Mouse (Mus musculus) intestine, postnatal 0 days (tissue): Measurements from ENCODE around the gene Aoc2. TPM values are rescaled to one million over a fixed set of nuclear protein-coding genes. Genes with fewer than 3 reads are reported as not detected.
"Not testable (repeated sequence)": the region's sequence is repeated elsewhere in the genome, so short reads cannot be mapped to it uniquely, and the experiment has no call there.

Experiments
- ATAC-seq: fragments of 200-750 bp; cut with Nextera tagmentation; 2 replicates; pipeline ENCODE4 v1.8.0; 2017; ENCODE audit warnings: mild to moderate bottlenecking, moderate TSS enrichment, moderate library complexity
- H3K27ac ChIP-seq: fragments of 300-500 bp; sonication (generic); 2 replicates; pipeline ENCODE4 v1.5.1; 2014; ENCODE audit warnings: mild to moderate bottlenecking, low read depth, low read length, moderate library complexity
- H3K27me3 ChIP-seq: fragments of 300-500 bp; sonication (generic); replicated peaks from 2 replicates; pipeline ENCODE4 v1.6.1; 2014; ENCODE audit warnings: low read length, mixed read lengths; ENCODE audit not compliant: control insufficient read depth, insufficient read depth
- H3K36me3 ChIP-seq: fragments of 300-500 bp; sonication (generic); 2 replicates; pipeline ENCODE4 v1.6.1; 2014; ENCODE audit warnings: mild to moderate bottlenecking, moderate library complexity; ENCODE audit not compliant: control insufficient read depth, insufficient read depth
- H3K4me1 ChIP-seq: fragments of 300-500 bp; sonication (generic); replicated peaks from 2 replicates; pipeline ENCODE4 v1.6.1; 2014; ENCODE audit warnings: antibody characterized with exemption, low read length, mixed read lengths; ENCODE audit not compliant: control insufficient read depth, insufficient read depth
- H3K4me2 ChIP-seq: fragments of 300-500 bp; sonication (generic); replicated peaks from 2 replicates; pipeline ENCODE4 v1.6.1; 2014; ENCODE audit warnings: low read depth, mild to moderate bottlenecking, moderate library complexity
- H3K4me3 ChIP-seq: fragments of 300-500 bp; sonication (generic); 2 replicates; pipeline ENCODE4 v1.5.1; 2014; ENCODE audit warnings: low read depth, low read length
- H3K9ac ChIP-seq: fragments of 300-500 bp; sonication (generic); 2 replicates; pipeline ENCODE4 v1.6.1; 2014; ENCODE audit warnings: mild to moderate bottlenecking, low read depth, low read length
- H3K9me3 ChIP-seq: fragments of 300-500 bp; sonication (generic); 2 replicates; pipeline ENCODE4 v1.6.1; 2016; ENCODE audit warnings: mixed run types; ENCODE audit not compliant: control insufficient read depth
- CTCF ChIP-seq: sonication (generic); IDR thresholded peaks from 2 replicates; pipeline ENCODE4 v1.5.1; 2016; ENCODE audit warnings: low read depth, mild to moderate bottlenecking, control low read depth, antibody characterized with exemption, moderate library complexity
- WGBS: fragments of 180-500 bp; shearing (Covaris S2); extraction: QIAGEN DNeasy Blood & Tissue Kit; methylation state at CpG from one replicate; pipeline ENCODE4 v1.1.7; 2014; 5-methylcytosine and 5-hydroxymethylcytosine counted together
- microRNA-seq: library from miRNA; unstranded; fragments of <30 nt; microRNA quantifications from one replicate; pipeline ENCODE4, GENCODE M21; 2016
- polyA plus RNA-seq: library from polyadenylated mRNA; unstranded; fragments of >200 nt; fragmentation: Nextera tagmentation; extraction: Ambion mirVana; gene quantifications from 2 replicates; pipeline ENCODE4 v1.2.1, GENCODE M21; 2015

Gene Aoc2
- polyA plus RNA-seq, 1 experiment from 2014 or later = 0.34 TPM

- 63% methylated on average over 7 of the region's 7 CpGs for WGBS
- no peak for TF ChIP-seq CTCF
- peaks cover 12% of the 10 kb centered on the region for H3K36me3 ChIP-seq
- H3K4me1 ChIP-seq = no peaks in the 10 kb centered on the region
- H3K9ac ChIP-seq = no peak overlapping the region
- H3K27me3 ChIP-seq = no peaks in the 10 kb centered on the region
- no peak overlapping the region for H3K4me3 ChIP-seq
- ATAC-seq = no peak
- no peak overlapping the region for H3K4me2 ChIP-seq
- no peak overlapping the region for H3K27ac ChIP-seq
- no peaks in the 10 kb centered on the region for H3K9me3 ChIP-seq
These were observed 49.6 kb downstream of the Aoc2 start for GRCm38 (mm10) chr11:101374421-101374938.

- ATAC-seq, H3K4me2 ChIP-seq, H3K36me3 ChIP-seq, H3K9ac ChIP-seq, H3K4me1 ChIP-seq, H3K4me3 ChIP-seq, H3K9me3 ChIP-seq, H3K27me3 ChIP-seq, H3K27ac ChIP-seq: not testable (repeated sequence)
- 96% methylated on average over 8 of the region's 8 CpGs for WGBS
These were observed 53.3 kb downstream of the Aoc2 start for GRCm38 (mm10) chr11:101378196-101378595.

- WGBS = 73% methylated on average over 6 of the region's 6 CpGs
- no peak for TF ChIP-seq CTCF
- ATAC-seq = peak; percentile 48
These were observed 54.1 kb downstream of the Aoc2 start for GRCm38 (mm10) chr11:101378926-101379325.

More at GRCm38 (mm10) chr11:101378926-101379325, 54.1 kb downstream of the Aoc2 start:
- H3K36me3 ChIP-seq = peaks cover 6% of the 10 kb centered on the region; the same call in 1 of the 2 replicates
- no peak overlapping the region for H3K9ac ChIP-seq
- H3K4me1 ChIP-seq = no peaks in the 10 kb centered on the region
- no peaks in the 10 kb centered on the region for H3K27me3 ChIP-seq
- H3K9me3 ChIP-seq = no peaks in the 10 kb centered on the region
- H3K4me2 ChIP-seq = no peak overlapping the region
- H3K27ac ChIP-seq = no peak overlapping the region
- H3K4me3 ChIP-seq = no peak overlapping the region

Small RNAs within 50 kb of the gene (microRNA-seq; reads per million reads assigned to microRNA genes)
- gene Gm25593 = not detected

Other genes with a start within 250 kb of the Aoc2 start
- gene Hsd17b1, start 246.7 kb upstream of the Aoc2 start, polyA plus RNA-seq = 0.08 TPM in 1 of 2 replicates, not detected in the other
- 28.0 TPM in 2 replicates for gene Coasy, start 242.5 kb upstream of the Aoc2 start, polyA plus RNA-seq
- 93.3 and 96.4 TPM in 2 replicates for gene Mlx, start 237.8 kb upstream of the Aoc2 start, polyA plus RNA-seq
- gene Psmc3ip, start 229.6 kb upstream of the Aoc2 start, polyA plus RNA-seq = 9.1 and 10.5 TPM in 2 replicates
- gene Retreg3, start 205.2 kb upstream of the Aoc2 start, polyA plus RNA-seq = 10.3 and 12.3 TPM in 2 replicates
- gene Tubg1, start 205.1 kb upstream of the Aoc2 start, polyA plus RNA-seq = 20.0 and 20.6 TPM in 2 replicates
- 2.5 and 2.8 TPM in 2 replicates for gene Tubg2, start 169.2 kb upstream of the Aoc2 start, polyA plus RNA-seq
- 5.2 and 6.0 TPM in 2 replicates for gene Cntnap1, start 154.5 kb upstream of the Aoc2 start, polyA plus RNA-seq
- 7.7 and 7.8 TPM in 2 replicates for gene Plekhh3, start 153.7 kb upstream of the Aoc2 start, polyA plus RNA-seq
- 0.13 and 0.22 TPM in 2 replicates for gene Ccr10, start 149.6 kb upstream of the Aoc2 start, polyA plus RNA-seq
- gene Ezh1, start 98.6 kb upstream of the Aoc2 start, polyA plus RNA-seq = 9.8 and 10.8 TPM in 2 replicates
- gene Ramp2, start 79.0 kb upstream of the Aoc2 start, polyA plus RNA-seq = 67.7 and 74.7 TPM in 2 replicates
- gene Vps25, start 71.4 kb upstream of the Aoc2 start, polyA plus RNA-seq = 148 and 157 TPM in 2 replicates
- 4.6 and 4.7 TPM in 2 replicates for gene Wnk4, start 64.5 kb upstream of the Aoc2 start, polyA plus RNA-seq
- 0.26 and 0.47 TPM in 2 replicates for gene Cntd1, start 46.1 kb upstream of the Aoc2 start, polyA plus RNA-seq
- 255 and 276 TPM in 2 replicates for gene Coa3, start 45.9 kb upstream of the Aoc2 start, polyA plus RNA-seq
- gene Becn1, start 22.8 kb upstream of the Aoc2 start, polyA plus RNA-seq = 117 and 124 TPM in 2 replicates
- gene Psme3, start 8.8 kb upstream of the Aoc2 start, polyA plus RNA-seq = 59.5 and 60.2 TPM in 2 replicates
- gene Aoc3, start 5.5 kb downstream of the Aoc2 start, polyA plus RNA-seq = 3.7 and 4.4 TPM in 2 replicates
- 54.3 and 63.3 TPM in 2 replicates for gene G6pc, start 42.5 kb downstream of the Aoc2 start, polyA plus RNA-seq
- 27.0 and 28.9 TPM in 2 replicates for gene Aarsd1, start 92.6 kb downstream of the Aoc2 start, polyA plus RNA-seq
- gene Gm27029, start 99.7 kb downstream of the Aoc2 start, polyA plus RNA-seq = 2.2 and 2.9 TPM in 2 replicates
- 12.0 and 13.1 TPM in 2 replicates for gene Rundc1, start 100.0 kb downstream of the Aoc2 start, polyA plus RNA-seq
- gene Ptges3l, start 100.3 kb downstream of the Aoc2 start, polyA plus RNA-seq = 7.0 and 7.8 TPM in 2 replicates
- gene Rpl27, start 117.2 kb downstream of the Aoc2 start, polyA plus RNA-seq = 240 and 241 TPM in 2 replicates
- 100 and 102 TPM in 2 replicates for gene Ifi35, start 123.3 kb downstream of the Aoc2 start, polyA plus RNA-seq
- gene Rnd2, start 139.9 kb downstream of the Aoc2 start, polyA plus RNA-seq = 27.8 and 31.9 TPM in 2 replicates
- 94.5 and 95.6 TPM in 2 replicates for gene Vat1, start 141.2 kb downstream of the Aoc2 start, polyA plus RNA-seq
- 2.3 and 3.3 TPM in 2 replicates for gene Brca1, start 226.9 kb downstream of the Aoc2 start, polyA plus RNA-seq
- gene Nbr1, start 227.1 kb downstream of the Aoc2 start, polyA plus RNA-seq = 44.5 and 54.1 TPM in 2 replicates